Mouse (Mus musculus): ENCODE results near the gene Vmn1r15. TPM values are rescaled to one million over a fixed set of nuclear protein-coding genes. Genes with fewer than 3 reads are reported as not detected.

Vmn1r15 gene
- total RNA-seq (2021), result not detected

DNA sequence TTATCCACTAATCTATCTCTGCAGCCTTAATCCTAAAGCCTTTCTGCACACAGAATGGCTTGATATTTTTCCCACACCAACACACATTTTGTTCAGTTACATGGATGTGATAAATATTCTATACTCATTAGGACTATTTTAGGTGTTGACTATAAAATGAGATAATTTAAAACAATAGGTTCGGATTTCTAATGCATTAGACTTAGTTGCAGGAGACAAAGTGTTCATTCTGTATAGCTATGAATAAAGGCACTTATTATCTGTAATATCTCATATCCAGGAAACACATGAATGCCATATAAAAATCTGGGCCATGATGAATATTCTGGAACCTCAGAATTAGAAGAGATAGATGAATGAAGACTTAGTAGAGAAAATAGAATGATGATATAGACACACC, at the start of gene Vmn1r15:
Gene Vmn1r15, plus strand, starts transcription at position 301 of the 400 bp plus-strand sequence.
- intact Hi-C loops (cut with DNase I), result no loop called here
- no peak for DNase-seq

DNA sequence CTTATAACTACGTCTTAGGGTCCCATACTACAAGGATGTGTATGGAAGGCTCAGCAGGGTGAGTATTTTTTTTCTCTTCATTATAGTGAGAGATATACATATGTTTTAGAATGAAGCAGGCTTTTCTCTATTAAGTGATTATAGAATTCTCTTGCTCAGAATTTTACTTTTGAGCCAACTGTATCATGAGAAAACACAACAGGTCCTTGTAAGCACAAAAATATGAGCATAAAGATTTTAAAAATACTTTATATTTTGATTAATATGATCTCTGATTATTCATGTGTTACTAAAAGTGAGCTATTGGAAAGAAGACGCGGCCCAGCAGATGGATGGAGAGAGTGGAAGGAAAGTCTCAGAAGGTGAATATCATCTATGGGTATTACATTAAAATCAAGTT, 26.4 kb upstream of the Vmn1r15 start, which contains the start of gene Vmn1r14:
Gene Vmn1r14, plus strand, starts transcription at position 301 of the 400 bp plus-strand sequence.
- no peak for DNase-seq

DNA sequence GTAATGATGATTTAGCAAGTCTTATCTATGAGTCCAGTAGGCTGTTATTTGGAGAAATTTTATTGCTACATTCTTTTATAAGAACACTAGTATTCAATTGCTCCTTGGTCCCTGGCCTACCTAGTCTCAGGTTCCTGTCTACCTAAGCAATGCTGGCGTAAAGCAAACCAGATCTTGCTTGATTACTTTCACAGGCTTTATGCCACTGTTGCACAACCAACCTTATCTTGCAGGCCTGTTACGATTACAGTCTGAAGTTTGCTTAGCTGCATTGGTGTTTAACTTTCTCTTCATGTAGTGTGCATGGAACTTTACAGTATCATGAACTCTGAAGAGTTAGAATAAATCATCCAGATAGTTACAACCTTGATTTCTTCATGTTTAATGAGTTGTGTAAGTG, 3.2 kb downstream of the Vmn1r15 start:
- intact Hi-C loops (cut with DNase I), result no loop called here
- no peak for DNase-seq

More for the DNA sequence above, 26.4 kb upstream of the Vmn1r15 start, which contains the start of gene Vmn1r14:
- intact Hi-C loops (cut with DNase I), result no loop called here

DNA sequence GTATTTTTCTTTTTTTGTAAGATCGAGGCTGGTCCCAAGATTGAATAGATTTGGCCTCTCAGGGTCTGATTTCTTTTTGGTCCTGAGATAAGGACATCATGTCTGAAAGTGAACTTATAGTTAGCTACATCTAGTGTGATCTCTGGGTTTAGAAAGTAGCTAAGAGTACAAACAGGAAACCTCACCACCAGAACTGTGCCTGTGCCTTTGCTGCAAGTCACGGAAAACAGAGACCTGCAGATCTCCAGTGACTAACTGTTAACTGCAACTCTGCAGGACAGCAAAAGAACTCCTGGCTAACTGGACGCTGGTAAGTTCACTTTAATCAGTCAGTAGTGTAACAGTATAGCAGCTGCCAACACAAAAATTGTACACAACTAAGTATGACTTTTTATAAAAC, 14.1 kb downstream of the Vmn1r15 start:
- intact Hi-C loops (cut with DNase I), result no loop called here

DNA sequence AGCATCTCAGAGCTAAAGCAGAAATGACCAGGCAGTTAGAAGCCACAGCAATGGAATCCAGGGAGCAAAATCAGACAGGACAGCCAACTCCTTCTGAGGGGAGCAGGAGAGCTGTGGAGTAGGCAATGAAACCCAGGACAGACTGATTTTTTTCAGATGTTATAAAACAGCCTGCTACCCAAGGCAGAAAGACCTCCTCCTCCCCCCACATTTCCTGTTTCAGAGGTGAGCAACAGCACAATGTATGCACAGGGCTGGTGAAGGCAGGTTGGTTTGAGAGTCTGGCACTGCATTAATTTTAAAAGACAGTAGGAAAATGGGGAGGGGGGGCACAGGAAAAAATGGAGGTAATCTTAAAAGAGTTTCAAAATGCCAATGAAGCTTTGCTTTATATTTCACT, 14.8 kb downstream of the Vmn1r15 start:
- no peak for DNase-seq
- intact Hi-C loops (cut with DNase I), result no loop called here

More for the DNA sequence above, 14.1 kb downstream of the Vmn1r15 start:
- no peak for DNase-seq

DNA sequence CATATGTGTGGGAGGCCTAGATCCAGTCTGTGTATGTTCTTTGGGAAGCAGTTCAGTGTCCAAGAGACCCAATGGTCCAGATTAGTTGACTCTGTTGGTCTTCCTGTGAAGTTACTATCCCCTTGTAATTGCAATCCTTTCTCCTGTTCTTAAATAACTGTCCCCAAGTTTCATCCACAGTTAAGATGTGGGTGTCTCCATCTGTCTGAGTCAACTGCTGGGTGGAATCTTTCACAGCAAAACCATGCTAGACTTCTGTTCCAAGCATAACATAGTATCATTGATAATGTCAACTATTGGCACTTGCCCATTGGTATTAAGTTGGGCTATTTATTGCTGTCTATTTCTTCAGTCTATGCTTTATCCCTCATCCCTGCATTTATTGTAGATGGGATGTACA, 21.2 kb downstream of the Vmn1r15 start:
- intact Hi-C loops (cut with DNase I), result no loop called here

More for the DNA sequence above, 21.2 kb downstream of the Vmn1r15 start:
- DNase-seq, result no peak

Other genes starting within 250 kb of the Vmn1r15 start
- gene Vmn1r7, start 232.6 kb upstream of the Vmn1r15 start, total RNA-seq (2021), result not detected
- not detected for gene Vmn1r8, start 225.7 kb upstream of the Vmn1r15 start, total RNA-seq (2021)
- gene Vmn1r9, start 191.2 kb upstream of the Vmn1r15 start, total RNA-seq (2021), result not detected
- gene Vmn1r10, start 148.5 kb upstream of the Vmn1r15 start, total RNA-seq (2021), result not detected
- gene Vmn1r11, start 124.5 kb upstream of the Vmn1r15 start, total RNA-seq (2021), result not detected
- gene Vmn1r12, start 101.0 kb upstream of the Vmn1r15 start, total RNA-seq (2021), result not detected
- gene Vmn1r13, start 54.7 kb upstream of the Vmn1r15 start, total RNA-seq (2021), result not detected
- gene Vmn1r14, start 26.3 kb upstream of the Vmn1r15 start, total RNA-seq (2021), result not detected
- gene Vmn1r16, start 71.5 kb downstream of the Vmn1r15 start, total RNA-seq (2021), result not detected
- not detected for gene Vmn1r17, start 105.8 kb downstream of the Vmn1r15 start, total RNA-seq (2021)
- not detected for gene Vmn1r18, start 137.8 kb downstream of the Vmn1r15 start, total RNA-seq (2021)
- gene Vmn1r19, start 145.8 kb downstream of the Vmn1r15 start, total RNA-seq (2021), result not detected
- not detected for gene Vmn1r20, start 171.0 kb downstream of the Vmn1r15 start, total RNA-seq (2021)